Mouse (Mus musculus): Measurements from ENCODE around the gene Mrpl18.

Mrpl18 gene

DNA sequence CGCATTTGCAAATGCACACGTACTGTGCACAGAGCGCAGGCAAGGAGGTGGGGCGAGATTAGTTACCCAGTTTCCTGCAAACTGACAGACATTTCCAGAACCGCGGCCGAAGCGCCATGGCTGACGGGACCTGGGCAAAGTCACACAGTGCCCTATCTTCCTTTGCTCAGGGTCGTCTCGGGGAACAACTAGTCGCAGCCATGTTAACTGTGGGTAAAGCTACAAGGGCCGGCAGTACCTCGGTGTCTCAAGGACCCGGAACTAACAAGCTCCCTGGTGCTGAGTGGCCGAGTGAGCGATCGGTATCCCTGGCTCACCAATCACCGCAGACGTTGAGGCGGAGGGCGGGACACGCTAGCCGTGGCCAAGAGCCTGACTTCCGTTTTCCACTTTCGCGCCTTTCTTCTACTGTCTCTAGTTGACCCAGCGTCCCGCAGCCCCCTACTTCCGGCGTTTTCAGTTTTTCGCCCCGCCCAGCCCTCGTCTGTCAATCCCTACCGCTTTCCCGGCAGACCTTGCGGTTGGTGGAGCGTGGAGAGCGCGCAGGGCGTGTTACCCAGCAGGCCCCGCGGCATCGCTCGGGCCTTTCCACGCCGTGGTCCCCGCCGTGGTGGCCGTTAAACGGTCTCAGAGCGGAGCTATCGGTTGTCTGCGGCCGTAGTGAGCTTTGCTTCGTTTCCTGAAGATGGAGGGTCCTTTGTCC is at the start of gene Mrpl18:
Gene Mrpl18 (minus strand): TSS at position 465 of the 703 bp plus-strand sequence.
- TF ChIP-seq GATA4 (IDR thresholded peaks at IDR 0.05; ENCODE audit: insufficient replicate concordance, low read length), result no peak

GRCm38 (mm10) chr17:12963476-12963875 is 47.3 kb upstream of the Mrpl18 start:
- TF ChIP-seq GATA4 (IDR thresholded peaks at IDR 0.05; ENCODE audit: insufficient replicate concordance, low read length), result no peak

DNA sequence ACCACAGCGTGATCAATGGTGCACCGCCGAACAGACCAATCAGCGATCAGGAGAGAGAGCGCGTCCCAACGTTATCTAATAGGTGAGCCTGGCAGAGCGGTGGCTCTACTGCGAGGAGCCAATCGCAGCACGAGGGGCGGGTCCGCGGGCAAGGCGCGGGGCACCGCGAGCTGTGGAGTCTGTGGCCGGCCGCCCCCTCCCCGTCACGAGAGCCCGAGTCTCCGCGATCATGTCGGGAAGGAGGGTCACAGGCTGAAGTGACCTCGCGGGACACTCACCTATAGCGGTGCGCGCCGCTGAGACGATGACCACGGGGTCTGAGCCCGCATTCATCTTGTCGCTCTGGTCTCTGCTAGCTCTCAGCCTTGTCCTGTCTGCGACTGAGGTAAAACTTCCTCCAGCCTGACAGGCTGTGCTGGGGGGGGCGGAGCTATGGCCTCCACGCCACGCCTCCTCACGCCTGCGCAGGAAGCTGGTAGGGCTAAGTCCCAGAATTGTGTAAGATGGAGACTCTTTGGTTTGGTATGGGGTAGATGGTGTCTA is 44.3 kb upstream of the Mrpl18 start, which contains the start of gene Acat2:
Gene Acat2 (minus strand): TSS at position 417 of the 543 bp plus-strand sequence.
- TF ChIP-seq GATA4 (IDR thresholded peaks at IDR 0.05; ENCODE audit: insufficient replicate concordance, low read length), result peak; percentile 59; the same call in 1 of the 2 replicates

DNA sequence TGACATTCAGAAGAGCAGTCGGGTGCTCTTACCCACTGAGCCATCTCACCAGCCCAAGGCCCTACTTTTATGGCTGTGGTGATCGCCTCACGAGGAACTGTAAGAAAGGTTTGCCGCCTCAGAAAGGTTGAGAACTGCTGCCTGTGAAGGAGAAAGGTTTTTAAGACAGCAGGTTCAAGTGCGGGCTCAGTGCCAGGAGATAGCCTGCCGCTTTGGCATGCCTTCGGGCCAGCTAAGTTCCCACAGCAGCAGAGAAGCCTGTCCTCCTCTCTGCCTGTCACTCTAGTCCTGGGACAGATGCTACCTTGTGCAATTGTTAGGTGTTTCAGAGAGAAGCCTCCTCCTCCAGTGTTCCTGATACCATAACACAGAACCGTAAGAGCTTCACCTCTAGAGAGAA is 40.5 kb upstream of the Mrpl18 start:
- TF ChIP-seq GATA4 (IDR thresholded peaks at IDR 0.05; ENCODE audit: insufficient replicate concordance, low read length), result no peak

GRCm38 (mm10) chr17:12949669-12950068 is 33.5 kb upstream of the Mrpl18 start:
- no peak for TF ChIP-seq GATA4 (IDR thresholded peaks at IDR 0.05; ENCODE audit: insufficient replicate concordance, low read length)

GRCm38 (mm10) chr17:12942459-12943162 is 26.5 kb upstream of the Mrpl18 start:
- TF ChIP-seq GATA4 (IDR thresholded peaks at IDR 0.05; ENCODE audit: insufficient replicate concordance, low read length), result no peak

- no peak for TF ChIP-seq GATA4 (IDR thresholded peaks at IDR 0.05; ENCODE audit: insufficient replicate concordance, low read length)
Measured at GRCm38 (mm10) chr17:12941543-12942260, 25.6 kb upstream of the Mrpl18 start.

GRCm38 (mm10) chr17:12940151-12940805 is 24.1 kb upstream of the Mrpl18 start, which contains the start of gene Acat3:
TSS of gene Acat3 (minus strand) at chr17:12940600.
- TF ChIP-seq GATA4 (IDR thresholded peaks at IDR 0.05; ENCODE audit: insufficient replicate concordance, low read length), result no peak

GRCm38 (mm10) chr17:12938077-12938476 is 21.9 kb upstream of the Mrpl18 start:
- no peak for TF ChIP-seq GATA4 (IDR thresholded peaks at IDR 0.05; ENCODE audit: insufficient replicate concordance, low read length)

DNA sequence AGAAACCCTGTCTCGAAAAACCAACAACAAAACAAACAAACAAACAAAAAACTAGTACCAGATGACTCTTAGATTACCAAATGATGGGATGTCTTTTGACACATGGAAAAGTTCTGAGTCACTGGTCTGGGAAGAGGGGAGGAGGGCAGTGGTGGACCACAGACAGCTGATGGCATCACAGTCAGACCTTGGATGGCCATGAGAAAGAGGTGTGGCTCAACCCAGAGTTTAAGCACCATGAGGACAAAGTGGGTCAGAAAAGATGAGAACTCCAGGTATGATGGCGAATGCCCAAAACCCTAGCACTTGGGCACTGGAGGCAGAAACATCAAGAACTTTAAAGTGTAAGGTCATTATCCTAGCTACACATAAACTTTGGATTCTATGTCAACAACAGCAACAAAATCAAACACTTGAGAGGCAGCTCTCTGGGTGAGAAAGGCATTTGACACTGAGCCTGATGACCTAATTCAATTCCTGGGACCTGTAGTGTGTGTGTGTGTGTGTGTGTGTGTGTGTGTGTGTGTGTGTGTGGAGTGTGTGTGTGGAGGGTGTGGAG is 21.3 kb upstream of the Mrpl18 start:
- TF ChIP-seq GATA4 (IDR thresholded peaks at IDR 0.05; ENCODE audit: insufficient replicate concordance, low read length), result no peak

- TF ChIP-seq GATA4 (IDR thresholded peaks at IDR 0.05; ENCODE audit: insufficient replicate concordance, low read length), result peak; percentile 81; the same call in 1 of the 2 replicates
Measured at GRCm38 (mm10) chr17:12935719-12936118, 19.6 kb upstream of the Mrpl18 start.

GRCm38 (mm10) chr17:12925703-12926180 is 9.6 kb upstream of the Mrpl18 start:
- no peak for TF ChIP-seq GATA4 (IDR thresholded peaks at IDR 0.05; ENCODE audit: insufficient replicate concordance, low read length)

DNA sequence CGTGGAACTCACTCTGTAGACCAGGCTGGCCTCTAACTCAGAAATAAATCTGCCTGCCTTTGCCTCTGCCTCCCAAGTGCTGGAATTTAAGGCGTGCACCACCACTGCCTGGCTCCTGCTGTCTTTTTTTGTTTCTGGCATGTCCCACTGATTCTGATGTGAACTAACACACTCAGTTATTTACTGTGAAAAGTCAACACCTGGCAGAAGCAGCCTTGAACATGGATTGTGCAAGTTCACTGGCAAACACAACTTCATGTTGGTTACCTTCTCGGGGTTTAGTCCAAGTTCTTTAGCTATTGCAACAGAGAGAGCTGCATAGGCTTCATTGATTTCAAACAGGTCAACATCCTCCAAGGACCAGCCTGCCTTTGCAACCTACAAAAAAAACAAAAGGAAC is 8.9 kb upstream of the Mrpl18 start:
- no peak for TF ChIP-seq GATA4 (IDR thresholded peaks at IDR 0.05; ENCODE audit: insufficient replicate concordance, low read length)

GRCm38 (mm10) chr17:12921073-12921472 is 4.9 kb upstream of the Mrpl18 start:
- TF ChIP-seq GATA4 (IDR thresholded peaks at IDR 0.05; ENCODE audit: insufficient replicate concordance, low read length), result no peak
